Mouse (Mus musculus): ENCODE measurements around the gene Myo9b.
"Not testable (repeated sequence)": the region's sequence is repeated elsewhere in the genome, so short reads cannot be mapped to it uniquely, and the experiment has no call there.

DNA sequence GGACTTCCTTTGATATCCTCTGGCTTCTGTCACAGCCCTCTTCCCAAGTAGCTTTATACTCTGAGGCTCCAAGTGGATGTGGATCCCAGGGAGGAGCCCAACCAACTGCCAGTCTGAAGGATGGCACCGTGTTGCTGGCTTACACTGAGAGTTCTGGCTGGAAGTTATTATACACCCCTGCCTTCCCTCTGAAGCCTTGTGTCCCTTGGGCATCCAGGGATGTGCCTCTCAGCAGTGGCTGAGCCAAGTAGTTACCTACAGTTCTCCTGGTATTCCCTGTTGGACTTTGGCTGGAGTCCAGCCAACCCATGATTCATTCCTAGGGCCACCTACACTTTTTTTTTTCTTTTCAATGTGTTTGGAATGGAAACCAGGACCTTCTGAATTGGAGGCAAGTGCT, 9.2 kb downstream of the Myo9b start:
- not testable (repeated sequence) for TF ChIP-seq GATA1 (IDR thresholded peaks at IDR 0.05; ENCODE audit: borderline replicate concordance, low read length); FLI1 (IDR thresholded peaks at IDR 0.05; ENCODE audit: low read length)

Measured in megakaryocyte, embryonic 14.5 days (primary cell).